Mouse (Mus musculus): ENCODE results near the gene Trappc6a. TPM values are rescaled to one million over a fixed set of nuclear protein-coding genes. Genes with fewer than 3 reads are reported as not detected.
A peak's percentile ranks its signal among the peaks of the same experiment; 100 is the strongest.

Gene Trappc6a
- 86.5 and 92.5 TPM in 2 replicates for polyA plus RNA-seq (2015; fragmentation: Nextera tagmentation; extraction: Ambion mirVana)

- peak; percentile 94 for DNase-seq (ENCODE audit: low spot score)
These were observed at the start of gene Trappc6a, which contains the start of gene Bloc1s3 for GRCm38 (mm10) chr7:19508150-19508923. Gene Trappc6a (plus strand): TSS chr7:19508395. Gene Bloc1s3 (minus strand): TSS chr7:19508367.

- peak; percentile 88 for DNase-seq (ENCODE audit: low spot score)
These were observed 49.5 kb upstream of the Trappc6a start, which contains the start of gene Mark4 for GRCm38 (mm10) chr7:19458591-19459111. Gene Mark4 (minus strand): TSS chr7:19458821.

GRCm38 (mm10) chr7:19459144-19459870 lies 48.9 kb upstream of the Trappc6a start:
- DNase-seq (ENCODE audit: low spot score) = no peak

- no peak for DNase-seq (ENCODE audit: low spot score)
These were observed 47.7 kb upstream of the Trappc6a start for GRCm38 (mm10) chr7:19460500-19460899.

GRCm38 (mm10) chr7:19461488-19461887 lies 46.7 kb upstream of the Trappc6a start:
- peak; percentile 68 for DNase-seq (ENCODE audit: low spot score)

GRCm38 (mm10) chr7:19462443-19462842 lies 45.8 kb upstream of the Trappc6a start:
- no peak for DNase-seq (ENCODE audit: low spot score)

- DNase-seq (ENCODE audit: low spot score) = no peak
These were observed 45.3 kb upstream of the Trappc6a start, which contains the start of gene Exoc3l2 for GRCm38 (mm10) chr7:19462884-19463381. Gene Exoc3l2 (plus strand): TSS chr7:19463331.

- no peak for DNase-seq (ENCODE audit: low spot score)
These were observed 43.6 kb upstream of the Trappc6a start for GRCm38 (mm10) chr7:19464367-19465307.

GRCm38 (mm10) chr7:19466602-19467145 lies 41.5 kb upstream of the Trappc6a start:
- DNase-seq (ENCODE audit: low spot score) = no peak

GRCm38 (mm10) chr7:19467638-19468037 lies 40.6 kb upstream of the Trappc6a start:
- no peak for DNase-seq (ENCODE audit: low spot score)

GRCm38 (mm10) chr7:19468279-19468678 lies 39.9 kb upstream of the Trappc6a start:
- DNase-seq (ENCODE audit: low spot score) = no peak

- DNase-seq (ENCODE audit: low spot score) = no peak
These were observed 38.8 kb upstream of the Trappc6a start for GRCm38 (mm10) chr7:19469404-19469803.

GRCm38 (mm10) chr7:19470308-19470707 lies 37.9 kb upstream of the Trappc6a start:
- no peak for DNase-seq (ENCODE audit: low spot score)

GRCm38 (mm10) chr7:19472403-19472802 lies 35.8 kb upstream of the Trappc6a start:
- no peak for DNase-seq (ENCODE audit: low spot score)

- peak; percentile 63 for DNase-seq (ENCODE audit: low spot score)
These were observed 34.2 kb upstream of the Trappc6a start for GRCm38 (mm10) chr7:19473875-19474443.

GRCm38 (mm10) chr7:19477084-19477483 lies 31.1 kb upstream of the Trappc6a start:
- DNase-seq (ENCODE audit: low spot score) = no peak

- no peak for DNase-seq (ENCODE audit: low spot score)
These were observed 30.4 kb upstream of the Trappc6a start for GRCm38 (mm10) chr7:19477624-19478384.

- DNase-seq (ENCODE audit: low spot score) = no peak
These were observed 24.9 kb upstream of the Trappc6a start for GRCm38 (mm10) chr7:19483281-19483680.

GRCm38 (mm10) chr7:19485488-19485887 lies 22.7 kb upstream of the Trappc6a start:
- DNase-seq (ENCODE audit: low spot score) = no peak
